Mouse (Mus musculus) MEL (cell line): Measurements from ENCODE around the gene Thap3. TPM values are rescaled to one million over a fixed set of nuclear protein-coding genes. Genes with fewer than 3 reads are reported as not detected.

Experiments used
- DNase-seq: peaks from one replicate; pipeline ENCODE4 v3.0.0; 2011; ENCODE audit warnings: low read depth, low spot score
- H3K27ac ChIP-seq: 2 replicates; pipeline ENCODE4 v1.5.1; 2012; ENCODE audit warnings: low read depth, mild to moderate bottlenecking, control low read depth, low read length, moderate library complexity; ENCODE audit not compliant: control insufficient read depth
- H3K27me3 ChIP-seq, 2 experiments: fragments of 150-350 bp in 1 of 2; sonication (generic) in 1 of 2; 2 replicates each; pipeline ENCODE4 v1.6.1; 2012; ENCODE audit warnings: low read length in 2 of 2, mild to moderate bottlenecking in 2 of 2, improper control_type of control experiment in 1 of 2, moderate library complexity in 1 of 2; ENCODE audit not compliant: insufficient read depth in 2 of 2, control insufficient read depth in 1 of 2
- H3K36me3 ChIP-seq, 2 experiments: 2 replicates each; pipeline ENCODE4 v1.6.1; 2012 to 2014; ENCODE audit warnings: low read length in 2 of 2, improper control_type of control experiment in 1 of 2, inconsistent platforms in 1 of 2, mild to moderate bottlenecking in 1 of 2; ENCODE audit not compliant: insufficient read depth in 2 of 2, control insufficient read depth in 1 of 2
- H3K4me1 ChIP-seq, 2 experiments: fragments of 150-350 bp in 1 of 2; sonication (generic) in 1 of 2; 2 replicates each; pipeline ENCODE4 v1.6.1; 2012; ENCODE audit warnings: low read length in 2 of 2, improper control_type of control experiment in 1 of 2, mild to moderate bottlenecking in 1 of 2; ENCODE audit not compliant: insufficient read depth in 2 of 2, control insufficient read depth in 1 of 2
- H3K4me3 ChIP-seq, 2 experiments: fragments of 150-350 bp in 1 of 2; sonication (generic) in 1 of 2; 2 replicates each; pipeline ENCODE4 v1.5.1; 2012; ENCODE audit warnings: low read depth in 2 of 2, low read length in 2 of 2, mild to moderate bottlenecking in 2 of 2, moderate library complexity in 2 of 2, control low read depth in 1 of 2, improper control_type of control experiment in 1 of 2; ENCODE audit not compliant: control insufficient read depth in 1 of 2, insufficient read depth in 1 of 2
- H3K79me2 ChIP-seq: 2 replicates; pipeline ENCODE4 v1.6.1; 2012; ENCODE audit warnings: mild to moderate bottlenecking, low read length, moderate library complexity; ENCODE audit not compliant: control insufficient read depth, poor library complexity, insufficient read depth
- H3K9ac ChIP-seq: 2 replicates; pipeline ENCODE4 v1.6.1; 2012; ENCODE audit warnings: low read depth, mild to moderate bottlenecking, control low read depth, low read length, moderate library complexity; ENCODE audit not compliant: control insufficient read depth, poor library complexity, severe bottlenecking
- H3K9me3 ChIP-seq: fragments of 150-350 bp; sonication (generic); replicated peaks from 2 replicates; pipeline ENCODE4 v1.6.1; 2012; ENCODE audit warnings: mild to moderate bottlenecking, low read length, improper control_type of control experiment, moderate library complexity; ENCODE audit not compliant: insufficient read depth
- CHD1 ChIP-seq: IDR thresholded peaks from 2 replicates; pipeline ENCODE4 v1.6.1; 2012; ENCODE audit warnings: low read depth, mild to moderate bottlenecking, inconsistent platforms, low read length, improper control_type of control experiment
- CHD2 ChIP-seq: IDR thresholded peaks from 2 replicates; pipeline ENCODE4 v1.6.1; 2011; ENCODE audit warnings: low read length, improper control_type of control experiment
- CTCF ChIP-seq, 3 experiments: IDR thresholded peaks in 2 of 3; conservative IDR thresholded peaks in 1 of 3; 2 replicates each; pipeline ENCODE4 v1.5.1; 2011 to 2012; ENCODE audit warnings: low read length in 3 of 3, low read depth in 2 of 3, mild to moderate bottlenecking in 2 of 3, improper control_type of control experiment in 1 of 3, inconsistent platforms in 1 of 3, mixed read lengths in 1 of 3, moderate library complexity in 1 of 3; ENCODE audit not compliant: control insufficient read depth in 1 of 3, insufficient read depth in 1 of 3, poor library complexity in 1 of 3, severe bottlenecking in 1 of 3
- E2F4 ChIP-seq: IDR thresholded peaks from 2 replicates; pipeline ENCODE4 v1.6.1; 2011; ENCODE audit warnings: low read depth, low read length, improper control_type of control experiment, borderline replicate concordance
- ELF1 ChIP-seq: IDR thresholded peaks from 2 replicates; pipeline ENCODE4 v1.6.1; 2014; ENCODE audit warnings: low read depth, mild to moderate bottlenecking, inconsistent platforms, low read length, improper control_type of control experiment, moderate library complexity
- EP300 ChIP-seq, 2 experiments: IDR thresholded peaks; 2 replicates each; pipeline ENCODE4 v1.6.1; 2011; ENCODE audit warnings: improper control_type of control experiment in 2 of 2, low read length in 2 of 2, low read depth in 1 of 2, mild to moderate bottlenecking in 1 of 2
- ETS1 ChIP-seq: IDR thresholded peaks from 2 replicates; pipeline ENCODE4 v1.6.1; 2012; ENCODE audit warnings: low read depth, mild to moderate bottlenecking, inconsistent platforms, low read length, improper control_type of control experiment, moderate library complexity
- GABPA ChIP-seq: IDR thresholded peaks from 2 replicates; pipeline ENCODE4 v1.6.1; 2012; ENCODE audit warnings: low read depth, mild to moderate bottlenecking, inconsistent platforms, low read length, improper control_type of control experiment, moderate library complexity
- GATA1 ChIP-seq: IDR thresholded peaks from 2 replicates; pipeline ENCODE4 v1.6.1; 2011; ENCODE audit warnings: low read depth, low read length, improper control_type of control experiment
- JUND ChIP-seq: IDR thresholded peaks from 2 replicates; pipeline ENCODE4 v1.6.1; 2011; ENCODE audit warnings: low read depth, mild to moderate bottlenecking, improper control_type of control experiment, low read length
- KAT2A ChIP-seq: conservative IDR thresholded peaks from 2 replicates; pipeline ENCODE4 v1.6.1; 2012; ENCODE audit warnings: low read depth, low read length, improper control_type of control experiment, inconsistent platforms
- MAX ChIP-seq: IDR thresholded peaks from 2 replicates; pipeline ENCODE4 v1.6.1; 2011; ENCODE audit warnings: low read length, improper control_type of control experiment
- MEF2A ChIP-seq: IDR thresholded peaks from 2 replicates; pipeline ENCODE4 v1.6.1; 2014; ENCODE audit warnings: low read depth, mild to moderate bottlenecking, inconsistent platforms, low read length, improper control_type of control experiment; ENCODE audit not compliant: poor library complexity, insufficient replicate concordance, severe bottlenecking; ENCODE audit errors: extremely low read depth
- NELFE ChIP-seq: IDR thresholded peaks from 2 replicates; pipeline ENCODE4 v1.6.1; 2011; ENCODE audit warnings: low read depth, low read length, improper control_type of control experiment
- POLR2AphosphoS2 ChIP-seq: IDR thresholded peaks from 2 replicates; pipeline ENCODE4 v1.6.1; 2011; ENCODE audit warnings: low read length, improper control_type of control experiment
- POLR2AphosphoS5 ChIP-seq: IDR thresholded peaks from 2 replicates; pipeline ENCODE4 v1.6.1; 2012; ENCODE audit warnings: low read depth, borderline replicate concordance, mild to moderate bottlenecking, inconsistent platforms, low read length, moderate library complexity, mixed read lengths
- RAD21 ChIP-seq: IDR thresholded peaks from 2 replicates; pipeline ENCODE4 v1.6.1; 2011; ENCODE audit warnings: mild to moderate bottlenecking, low read depth, low read length, improper control_type of control experiment
- TCF12 ChIP-seq: IDR thresholded peaks from 2 replicates; pipeline ENCODE4 v1.6.1; 2014; ENCODE audit warnings: low read depth, mild to moderate bottlenecking, inconsistent platforms, low read length, improper control_type of control experiment, moderate library complexity
- UBTF ChIP-seq: IDR thresholded peaks from 2 replicates; pipeline ENCODE4 v1.6.1; 2012; ENCODE audit warnings: low read depth, mild to moderate bottlenecking, inconsistent platforms, low read length, improper control_type of control experiment, moderate library complexity, borderline replicate concordance; ENCODE audit not compliant: insufficient read depth
- USF1 ChIP-seq: IDR thresholded peaks from 2 replicates; pipeline ENCODE4 v1.6.1; 2014; ENCODE audit warnings: low read depth, mild to moderate bottlenecking, inconsistent platforms, low read length, improper control_type of control experiment, moderate library complexity
- ZC3H11A ChIP-seq: IDR thresholded peaks from 2 replicates; pipeline ENCODE4 v1.6.1; 2012; ENCODE audit warnings: low read depth, mild to moderate bottlenecking, inconsistent platforms, low read length, improper control_type of control experiment
- ZKSCAN1 ChIP-seq: IDR thresholded peaks from 2 replicates; pipeline ENCODE4 v1.6.1; 2012; ENCODE audit warnings: low read depth, mild to moderate bottlenecking, inconsistent platforms, low read length, improper control_type of control experiment, moderate library complexity
- ZMIZ1 ChIP-seq: IDR thresholded peaks from 2 replicates; pipeline ENCODE4 v1.6.1; 2012; ENCODE audit warnings: low read depth, mild to moderate bottlenecking, inconsistent platforms, low read length, improper control_type of control experiment, moderate library complexity
- polyA plus RNA-seq, 2 experiments: library from polyadenylated mRNA; stranded (reverse) in 1 of 2; unstranded in 1 of 2; fragments of >175 nt in 1 of 2; fragments of >200 nt in 1 of 2; gene quantifications; 2 replicates each; pipeline versions ENCODE4 v1.2.1 to v1.2.4; 2012; ENCODE audit warnings: low replicate concordance in 2 of 2, low read depth in 1 of 2; ENCODE audit not compliant: insufficient read length in 2 of 2, insufficient read depth in 1 of 2, missing spikeins in 1 of 2
- total RNA-seq: library from RNA; depleted of rRNA; stranded (reverse); fragments of 300-350 nt; gene quantifications from 2 replicates; pipeline ENCODE4 v1.2.3, GENCODE M21; 2012

The Thap3 gene
- total and polyA plus RNA-seq, 3 experiments, result 13.7 to 17.2 TPM; not detected in 1

GRCm38 (mm10) chr4:152019073-152019472 lies 30.3 kb upstream of the Thap3 start:
- no peak overlapping the region for H3K4me3 ChIP-seq
- H3K36me3 ChIP-seq, result peaks cover 0 to 2% of the 10 kb centered on the region in 2 experiments; a peak in 1 of 4 replicates
- H3K27ac ChIP-seq, result no peak overlapping the region
- 0 out of 2 replicates have a peak, but pooled peaks cover 1% of the 10 kb centered on the region for H3K79me2 ChIP-seq
- no peaks in the 10 kb centered on the region for H3K27me3 ChIP-seq
- no peak for TF ChIP-seq ZC3H11A
- no peak for TF ChIP-seq POLR2AphosphoS5
- no peak for TF ChIP-seq UBTF
- no peak for TF ChIP-seq CHD2
- no peaks in the 10 kb centered on the region for H3K4me1 ChIP-seq
- no peaks in the 10 kb centered on the region for H3K9me3 ChIP-seq
- no peak overlapping the region for H3K9ac ChIP-seq
- no peak for DNase-seq

DNA sequence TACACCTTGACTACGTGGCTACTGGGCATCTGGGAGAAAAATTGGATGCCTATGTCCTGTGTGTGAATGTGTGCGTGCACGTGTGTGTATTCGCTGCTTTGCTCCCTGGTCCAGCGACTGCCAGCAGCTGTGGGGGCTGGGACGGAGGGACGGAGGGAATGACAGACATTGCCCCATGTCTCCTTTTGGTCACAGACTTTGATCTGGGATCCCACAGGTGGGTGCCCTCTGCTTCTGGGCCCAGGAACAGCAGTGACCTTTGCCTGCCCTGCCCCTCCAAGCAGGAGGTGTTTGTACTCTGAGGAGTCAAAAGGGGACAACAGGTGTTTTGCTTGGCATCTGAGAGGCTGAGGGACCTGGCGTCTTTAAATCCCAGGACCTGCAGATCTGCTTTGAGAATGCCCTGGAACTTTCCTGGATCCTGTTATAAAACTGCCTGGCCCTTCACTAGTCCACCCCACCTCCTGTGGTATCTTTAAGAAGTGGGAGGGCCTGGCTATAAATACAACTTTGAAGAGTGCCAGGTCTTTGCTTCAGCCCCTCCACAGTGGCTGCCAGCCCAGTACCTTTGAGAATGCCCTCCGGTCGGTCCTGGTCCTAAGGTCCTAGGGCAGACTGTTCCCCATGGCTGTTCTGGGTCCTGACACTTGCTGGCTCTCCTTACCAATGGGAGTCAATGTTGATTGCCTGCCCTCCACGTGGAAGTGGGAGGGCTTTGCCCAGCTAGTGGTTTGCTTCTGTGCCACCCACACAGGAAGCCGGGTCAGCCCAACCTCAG lies 24.4 kb upstream of the Thap3 start:
- H3K4me3 ChIP-seq, result no peak overlapping the region
- H3K27ac ChIP-seq, result no peak overlapping the region
- no peak for TF ChIP-seq ETS1
- no peak for TF ChIP-seq ZMIZ1
- no peak for TF ChIP-seq MEF2A
- TF ChIP-seq JUND, result no peak
- TF ChIP-seq UBTF, result no peak
- TF ChIP-seq CTCF (IDR thresholded peaks at IDR 0.05 in 2 of 3, conservative IDR thresholded peaks at IDR 0.05 in 1 of 3; ENCODE audit: control insufficient read depth in 1 of 3, insufficient read depth in 1 of 3, low read depth in 2 of 3, low read length in 3 of 3, poor library complexity in 1 of 3, severe bottlenecking in 1 of 3), result no peak
- no peak for DNase-seq
- no peaks in the 10 kb centered on the region for H3K9me3 ChIP-seq
- peaks cover 0 to 11% of the 10 kb centered on the region in 2 experiments; a peak in 3 of 4 replicates for H3K4me1 ChIP-seq
- peaks cover 2 to 5% of the 10 kb centered on the region in 2 experiments; a peak in 2 of 4 replicates for H3K36me3 ChIP-seq
- no peak overlapping the region for H3K9ac ChIP-seq
- H3K27me3 ChIP-seq, result no peaks in the 10 kb centered on the region
- H3K79me2 ChIP-seq, result peaks cover 38% of the 10 kb centered on the region

DNA sequence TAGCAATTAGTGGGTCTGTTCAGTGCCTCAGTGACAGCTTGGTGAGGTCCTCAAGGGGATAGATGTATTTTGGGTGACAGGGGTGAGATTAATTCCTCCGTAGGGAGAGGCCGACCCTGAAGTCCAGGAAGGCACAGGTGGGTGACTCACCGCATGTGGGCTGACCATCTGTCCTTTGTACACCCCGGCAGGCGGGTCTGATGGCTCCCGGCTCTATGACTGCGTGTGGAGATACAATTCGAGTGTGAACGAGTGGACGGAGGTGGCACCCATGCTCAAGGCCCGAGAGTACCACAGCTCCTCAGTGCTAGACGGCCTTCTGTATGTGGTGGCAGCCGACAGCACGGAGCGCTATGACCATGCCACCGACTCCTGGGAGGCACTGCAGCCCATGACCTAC lies 23.3 kb upstream of the Thap3 start:
- no peak overlapping the region for H3K4me3 ChIP-seq
- peaks cover 2 to 5% of the 10 kb centered on the region in 2 experiments; a peak in 2 of 4 replicates for H3K36me3 ChIP-seq
- no peaks in the 10 kb centered on the region for H3K9me3 ChIP-seq
- no peaks in the 10 kb centered on the region for H3K27me3 ChIP-seq
- no peak overlapping the region for H3K27ac ChIP-seq
- no peak overlapping the region for H3K9ac ChIP-seq
- peaks cover 38% of the 10 kb centered on the region for H3K79me2 ChIP-seq
- peaks cover 0 to 11% of the 10 kb centered on the region in 2 experiments; a peak in 3 of 4 replicates for H3K4me1 ChIP-seq
- no peak for DNase-seq
- TF ChIP-seq RAD21, result no peak
- no peak for TF ChIP-seq CHD1
- TF ChIP-seq TCF12, result no peak
- no peak for TF ChIP-seq NELFE
- TF ChIP-seq CTCF (IDR thresholded peaks at IDR 0.05 in 2 of 3, conservative IDR thresholded peaks at IDR 0.05 in 1 of 3; ENCODE audit: control insufficient read depth in 1 of 3, insufficient read depth in 1 of 3, low read depth in 2 of 3, low read length in 3 of 3, poor library complexity in 1 of 3, severe bottlenecking in 1 of 3), result no peak
- TF ChIP-seq EP300 (IDR thresholded peaks at IDR 0.05; ENCODE audit: low read depth in 1 of 2, low read length in 2 of 2), result no peak
- TF ChIP-seq ELF1, result no peak
- TF ChIP-seq KAT2A, result no peak
- TF ChIP-seq USF1, result no peak
- TF ChIP-seq POLR2AphosphoS2, result no peak
- no peak for TF ChIP-seq ZKSCAN1
- no peak for TF ChIP-seq GATA1
- TF ChIP-seq MAX, result no peak
- no peak for TF ChIP-seq UBTF
- no peak for TF ChIP-seq E2F4
- TF ChIP-seq GABPA, result no peak
